Mouse (Mus musculus): ENCODE measurements around the gene Tmem168. TPM values are rescaled to one million over a fixed set of nuclear protein-coding genes. Genes with fewer than 3 reads are reported as not detected.

Gene Tmem168
- 1 to 10 TPM; 7.3 to 8.7 TPM for total RNA-seq (2021)
- long read RNA-seq, experiment 1, full-length matches to known transcripts, result 16 of 18 reads
- long read RNA-seq, experiment 1, partial matches to known transcripts, result 1 of 18 reads
- long read RNA-seq, experiment 1, other reads (novel, unspliced or antisense), result 1 of 18 reads
- long read RNA-seq, experiment 2, full-length matches to known transcripts, result 16 of 18 reads
- long read RNA-seq, experiment 2, partial matches to known transcripts, result 1 of 18 reads
- long read RNA-seq, experiment 2, other reads (novel, unspliced or antisense), result 1 of 18 reads

- peak; percentile 94 for DNase-seq (ENCODE audit: low spot score)
These were observed at the start of gene Tmem168 for GRCm38 (mm10) chr6:13607621-13608493. Tmem168 (minus strand) TSS chr6:13608100.

DNA sequence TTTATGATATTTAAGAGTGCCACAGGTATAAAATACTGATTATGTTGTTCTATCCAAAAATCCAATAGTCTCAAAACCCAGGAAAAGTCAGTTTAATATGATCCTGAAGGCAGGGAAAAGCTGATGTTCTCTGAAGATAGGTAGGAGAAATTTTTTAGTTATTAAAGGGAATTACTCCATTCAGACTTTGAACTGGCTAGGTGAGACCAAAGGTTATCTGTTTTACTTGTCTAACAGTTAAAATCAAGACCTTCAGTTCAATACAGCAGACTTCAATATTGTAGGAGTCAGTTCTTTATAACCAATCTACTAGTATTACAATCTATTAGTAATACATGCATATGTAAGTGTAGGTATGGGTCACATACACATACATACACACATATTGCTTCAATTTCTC lies 46.2 kb upstream of the Tmem168 start:
- no peak for DNase-seq (ENCODE audit: low spot score)

DNA sequence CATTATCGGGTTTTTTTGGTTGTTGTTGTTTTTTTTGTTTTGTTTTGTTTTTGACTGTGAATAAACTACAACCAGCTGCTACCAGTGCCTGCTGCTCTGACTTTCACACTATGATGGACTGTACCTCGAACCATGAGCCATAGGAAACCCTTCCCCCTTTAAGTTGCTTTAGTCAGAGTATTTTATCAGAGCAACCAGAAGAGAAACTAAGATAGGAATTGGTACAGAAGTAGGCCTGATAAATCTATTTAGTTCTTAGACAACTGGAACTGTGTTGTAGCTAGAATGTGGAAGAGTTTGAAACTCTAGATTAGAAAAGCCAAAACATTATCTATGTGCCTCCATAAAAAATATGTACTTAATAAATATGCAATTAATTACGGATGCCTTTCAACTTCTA lies 44.4 kb upstream of the Tmem168 start:
- no peak for DNase-seq (ENCODE audit: low spot score)

DNA sequence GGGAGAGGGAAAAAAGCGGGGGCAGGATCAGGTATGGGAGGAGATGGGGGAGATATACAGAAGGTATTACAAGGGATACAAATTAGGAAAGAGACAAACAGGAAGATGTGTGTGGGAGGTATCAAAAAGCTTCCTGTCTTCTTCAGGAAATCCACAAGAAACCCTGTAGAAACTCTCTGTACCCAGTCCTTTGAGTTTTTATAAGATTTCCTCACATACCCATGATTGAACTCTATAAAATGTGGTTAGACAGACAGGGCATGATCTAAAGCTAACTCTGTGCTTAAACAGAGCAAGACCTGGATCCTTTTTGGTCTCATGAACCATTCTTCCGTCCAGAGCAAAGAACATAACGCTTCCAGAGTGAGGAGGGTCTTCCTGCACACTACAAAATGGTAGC lies 43.0 kb upstream of the Tmem168 start:
- DNase-seq (ENCODE audit: low spot score), result no peak

DNA sequence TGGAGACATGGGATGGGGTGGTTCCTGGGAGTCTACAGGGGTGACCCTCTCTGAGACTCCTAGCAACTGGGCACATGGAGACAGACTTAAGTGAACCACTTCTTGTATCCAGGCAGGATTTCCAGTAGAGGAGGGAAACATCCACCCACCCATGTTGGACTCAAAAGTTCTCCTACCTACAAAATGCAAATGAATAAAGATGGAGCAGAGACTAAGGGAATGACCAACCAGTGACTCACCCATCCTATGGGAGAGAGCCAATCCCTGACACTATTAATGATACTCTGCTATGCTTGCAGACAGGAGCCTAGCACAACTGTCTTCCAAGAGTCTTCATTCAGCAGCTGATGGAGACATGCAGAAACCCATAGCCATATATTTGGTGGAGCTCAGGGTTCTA lies 40.4 kb upstream of the Tmem168 start:
- DNase-seq (ENCODE audit: low spot score), result no peak

DNA sequence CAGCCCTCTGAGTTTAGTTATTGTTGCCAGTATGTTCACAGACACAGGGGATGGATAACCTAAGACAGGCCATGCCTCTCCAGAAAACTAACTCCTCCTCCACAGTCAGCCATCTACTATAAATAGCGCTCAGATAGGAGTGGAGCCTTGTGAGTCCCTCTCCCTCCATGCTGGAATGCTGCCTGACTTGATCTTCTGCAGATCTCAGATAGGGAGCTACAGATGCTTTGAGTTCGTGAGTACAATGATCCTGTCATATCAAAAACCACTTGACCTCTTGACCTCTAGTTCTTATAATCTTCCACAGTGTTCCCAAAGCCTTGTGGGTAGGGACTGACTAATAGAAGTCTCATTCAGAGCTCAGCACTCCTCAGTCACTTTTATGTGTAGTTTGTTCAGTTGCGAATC lies 28.7 kb upstream of the Tmem168 start:
- DNase-seq (ENCODE audit: low spot score), result peak; percentile 3

GRCm38 (mm10) chr6:13632571-13632970 lies 24.7 kb upstream of the Tmem168 start:
- DNase-seq (ENCODE audit: low spot score), result no peak

DNA sequence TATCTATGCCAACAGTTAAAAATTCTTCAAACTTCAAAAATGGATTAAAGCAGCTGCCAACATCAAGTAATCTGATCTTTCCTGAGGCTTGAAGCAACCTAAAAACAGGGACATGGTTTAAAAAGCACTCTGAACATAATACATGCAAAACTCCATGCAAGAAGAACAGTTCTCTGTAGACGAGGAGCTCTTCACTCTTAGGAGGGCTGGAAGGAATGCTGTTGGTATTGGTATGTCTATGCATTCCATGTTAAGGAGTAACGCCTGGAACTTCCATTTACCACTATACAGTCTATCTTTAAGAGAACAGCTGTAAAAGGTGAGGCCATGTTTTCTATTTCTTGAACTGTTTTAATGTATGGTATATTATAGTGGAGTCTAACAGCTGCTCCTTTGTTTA lies 22.7 kb upstream of the Tmem168 start:
- DNase-seq (ENCODE audit: low spot score), result no peak

DNA sequence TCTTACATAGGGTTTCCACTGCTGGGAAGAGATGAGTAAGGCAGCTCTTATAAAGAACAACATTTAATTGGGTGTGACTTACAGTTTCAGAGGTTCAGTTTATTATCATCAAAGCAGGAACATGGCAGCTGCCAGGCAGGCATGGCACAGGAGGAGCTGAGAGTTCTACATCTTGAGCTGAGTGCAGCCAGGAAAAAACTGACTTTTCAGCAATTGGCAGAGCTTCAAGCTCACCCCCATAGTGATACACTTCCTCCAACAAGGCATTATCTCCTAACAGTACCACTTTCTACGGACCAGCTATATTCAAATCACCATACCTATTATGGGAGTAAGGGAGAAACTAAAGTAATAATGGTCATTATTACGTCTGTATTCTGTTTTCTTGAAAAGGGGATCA lies 11.7 kb upstream of the Tmem168 start:
- DNase-seq (ENCODE audit: low spot score), result no peak

DNA sequence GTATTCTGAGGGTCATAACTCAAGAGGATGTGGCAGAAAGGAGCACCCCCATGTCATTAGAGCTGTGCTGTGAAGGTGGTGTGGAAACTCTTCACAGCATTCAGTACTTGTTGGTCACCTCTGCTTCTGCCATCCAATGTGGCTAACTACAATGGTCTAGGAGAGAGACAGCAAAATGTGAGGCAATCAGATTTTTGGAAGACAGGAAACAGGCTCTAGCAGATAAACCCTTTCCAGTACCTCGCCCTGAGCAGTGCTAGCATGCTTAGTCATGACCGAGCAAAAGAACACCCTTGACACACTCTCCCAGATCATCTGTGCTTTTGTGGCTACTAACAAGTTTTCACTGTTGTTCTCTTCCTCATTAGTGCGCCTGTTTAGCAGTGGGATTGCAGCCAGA lies 9.2 kb upstream of the Tmem168 start:
- DNase-seq (ENCODE audit: low spot score), result no peak

DNA sequence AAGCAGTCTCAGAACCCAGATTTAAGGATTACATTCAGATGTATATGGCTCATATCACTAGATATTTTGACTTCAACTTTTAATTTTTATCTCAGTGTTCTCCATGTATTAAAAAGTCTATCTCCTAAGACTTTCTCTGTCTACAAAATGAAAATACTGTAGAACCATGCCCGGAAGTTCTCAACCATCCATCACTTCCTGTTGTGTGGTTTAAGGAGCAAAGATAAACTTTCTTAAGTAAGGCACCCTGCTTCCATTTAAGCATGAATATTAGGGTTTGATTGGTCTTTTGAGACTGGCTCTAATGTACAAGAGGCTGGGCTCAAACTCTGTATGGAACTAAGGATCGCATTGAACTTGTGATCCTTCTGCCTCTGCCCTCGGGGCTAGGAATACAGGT lies 6.7 kb upstream of the Tmem168 start:
- DNase-seq (ENCODE audit: low spot score), result no peak

DNA sequence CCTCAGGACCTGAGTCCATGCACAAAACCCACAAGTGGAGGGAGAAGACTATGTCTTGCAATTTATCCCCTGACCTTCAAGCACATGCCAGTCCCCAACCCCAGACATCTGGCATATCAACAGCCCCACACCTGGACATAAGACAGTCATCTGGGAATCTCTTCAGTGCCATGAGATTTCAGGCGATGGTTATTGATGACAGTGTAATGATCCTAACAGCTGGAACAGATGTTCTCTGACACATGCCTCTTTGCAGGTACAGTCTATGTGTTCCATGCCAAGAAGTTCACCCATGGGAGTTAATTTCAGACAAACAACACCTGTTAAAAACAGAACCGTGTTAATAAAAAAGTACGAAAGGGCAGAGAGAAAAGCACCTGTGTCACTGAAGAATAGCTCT lies 5.8 kb upstream of the Tmem168 start:
- DNase-seq (ENCODE audit: low spot score), result no peak

- DNase-seq (ENCODE audit: low spot score), result no peak
These were observed 3.0 kb upstream of the Tmem168 start for GRCm38 (mm10) chr6:13610869-13611268.

GRCm38 (mm10) chr6:13609353-13610140 lies 1.6 kb upstream of the Tmem168 start:
- no peak for DNase-seq (ENCODE audit: low spot score)

GRCm38 (mm10) chr6:13606921-13607620 lies 829 bp downstream of the Tmem168 start:
- no peak for DNase-seq (ENCODE audit: low spot score)

DNA sequence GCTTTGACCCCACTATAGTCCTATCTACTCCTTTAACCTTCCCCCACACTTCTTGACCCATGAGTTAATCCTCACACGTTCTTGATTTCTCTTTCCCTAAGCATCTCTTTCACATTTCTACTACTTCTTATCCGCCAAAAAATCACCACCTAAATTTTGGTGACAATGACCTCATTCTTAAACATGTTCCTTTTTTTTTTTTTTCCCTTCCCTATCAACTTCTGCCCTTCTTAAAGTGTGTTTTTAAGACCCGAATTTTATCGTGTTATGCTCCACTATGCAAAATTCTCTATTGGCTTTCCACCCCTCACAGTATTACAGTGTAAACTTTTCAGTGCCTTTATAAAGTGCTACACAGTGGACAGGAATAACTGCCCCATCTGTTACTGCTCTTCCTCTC lies 1.5 kb downstream of the Tmem168 start:
- no peak for DNase-seq (ENCODE audit: low spot score)

GRCm38 (mm10) chr6:13603134-13603533 lies 4.8 kb downstream of the Tmem168 start:
- DNase-seq (ENCODE audit: low spot score), result no peak

DNA sequence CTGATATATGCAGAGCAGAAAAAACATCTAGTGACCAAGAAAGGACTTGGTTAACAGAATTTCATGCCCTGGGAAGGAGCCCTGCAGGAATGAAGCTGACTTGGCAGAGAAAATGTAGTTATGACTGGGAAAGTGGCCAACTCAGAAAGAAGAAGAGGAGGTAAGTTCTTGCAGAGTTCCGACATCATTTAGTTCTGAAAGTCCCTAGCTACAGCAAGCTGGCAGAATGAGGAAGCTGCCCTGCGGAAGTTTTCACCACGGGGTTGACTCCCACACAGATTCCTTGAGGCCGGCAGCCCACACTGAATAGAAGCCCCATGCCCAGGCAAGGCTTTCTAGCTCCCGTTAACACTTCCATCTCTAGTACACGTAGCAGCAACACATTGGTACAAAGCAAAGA lies 6.3 kb downstream of the Tmem168 start:
- peak; percentile 14 for DNase-seq (ENCODE audit: low spot score)

DNA sequence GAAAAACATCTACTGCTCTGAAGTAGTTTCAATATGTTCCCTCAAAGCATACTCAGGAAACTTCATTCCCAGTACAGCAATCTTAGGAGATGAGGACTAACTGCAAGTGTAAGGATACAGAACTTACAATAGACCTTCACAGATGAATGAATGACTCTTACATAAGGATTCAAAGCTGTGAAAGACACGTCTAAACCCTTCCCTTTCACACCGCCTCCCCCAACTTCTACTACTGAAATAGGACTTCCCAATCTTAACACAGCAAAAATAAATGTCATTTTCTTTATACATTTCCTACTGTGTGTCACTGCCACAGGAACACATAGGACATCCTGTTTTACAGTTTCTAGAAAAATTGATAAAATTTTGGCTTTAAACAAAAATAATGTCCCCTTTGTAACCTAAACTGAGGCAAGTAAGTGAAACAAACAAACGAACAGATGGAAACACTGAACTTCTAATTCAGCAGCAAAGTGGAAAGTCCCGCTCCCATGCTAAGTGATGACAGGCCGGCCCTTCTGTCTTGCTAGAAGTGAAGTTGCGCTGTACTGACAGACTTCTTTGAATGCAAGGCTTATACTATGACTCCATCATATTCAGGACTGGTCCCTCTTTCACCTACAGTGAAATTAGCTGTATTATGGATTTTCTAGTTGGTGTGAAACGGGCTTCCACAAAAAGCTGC lies 9.5 kb downstream of the Tmem168 start:
- DNase-seq (ENCODE audit: low spot score), result no peak

- DNase-seq (ENCODE audit: low spot score), result no peak
These were observed 15.1 kb downstream of the Tmem168 start for GRCm38 (mm10) chr6:13592729-13593345.

Measured in gastrocnemius, adult 18-20 months (tissue).